Mouse (Mus musculus) inflammation-experienced regulatory T-cells, adult 6 months (primary cell): Measurements from ENCODE around the gene Mettl21a. TPM values are rescaled to one million over a fixed set of nuclear protein-coding genes. Genes with fewer than 3 reads are reported as not detected.
"Not testable (repeated sequence)": the region's sequence is repeated elsewhere in the genome, so short reads cannot be mapped to it uniquely, and the experiment has no call there.

ENCODE experiments used
- ATAC-seq: one replicate; pipeline ENCODE4 v1.8.0; 2017
- polyA plus RNA-seq, 3 experiments: library from polyadenylated mRNA; unstranded; fragments of 100-300 nt; shearing (Covaris generic); gene quantifications; one replicate each; pipeline ENCODE4 v1.2.1; 2017

Mettl21a gene
- polyA plus RNA-seq, result 10 to 100 TPM; 25.7 to 33.4 (median 29.1) TPM

GRCm38 (mm10) chr1:64616881-64617714, at the start of gene Mettl21a:
Mettl21a (minus strand) TSS chr1:64617242.
- ATAC-seq, result peak; percentile 85

- no peak for ATAC-seq
Observed at GRCm38 (mm10) chr1:64658876-64659275, 41.8 kb upstream of the Mettl21a start.

- ATAC-seq, result no peak
Observed at GRCm38 (mm10) chr1:64656423-64657129, 39.5 kb upstream of the Mettl21a start.

- ATAC-seq, result no peak
Observed at GRCm38 (mm10) chr1:64655415-64655814, 38.4 kb upstream of the Mettl21a start.

GRCm38 (mm10) chr1:64653701-64654100, 36.7 kb upstream of the Mettl21a start:
- ATAC-seq, result no peak

- ATAC-seq, result no peak
Observed at GRCm38 (mm10) chr1:64649362-64650124, 32.5 kb upstream of the Mettl21a start.

GRCm38 (mm10) chr1:64644513-64644912, 27.5 kb upstream of the Mettl21a start:
- no peak for ATAC-seq

- ATAC-seq, result not testable (repeated sequence)
Observed at GRCm38 (mm10) chr1:64642541-64642940, 25.5 kb upstream of the Mettl21a start.

GRCm38 (mm10) chr1:64641069-64641468, 24.0 kb upstream of the Mettl21a start:
- ATAC-seq, result no peak

- no peak for ATAC-seq
Observed at GRCm38 (mm10) chr1:64639279-64639678, 22.2 kb upstream of the Mettl21a start.

- no peak for ATAC-seq
Observed at GRCm38 (mm10) chr1:64635624-64636023, 18.6 kb upstream of the Mettl21a start.

GRCm38 (mm10) chr1:64633237-64633636, 16.2 kb upstream of the Mettl21a start:
- no peak for ATAC-seq

- no peak for ATAC-seq
Observed at GRCm38 (mm10) chr1:64631526-64631925, 14.5 kb upstream of the Mettl21a start.

GRCm38 (mm10) chr1:64625214-64625613, 8.2 kb upstream of the Mettl21a start:
- ATAC-seq, result no peak

- ATAC-seq, result no peak
Observed at GRCm38 (mm10) chr1:64623558-64624435, 6.8 kb upstream of the Mettl21a start.

GRCm38 (mm10) chr1:64621116-64621515, 4.1 kb upstream of the Mettl21a start:
- no peak for ATAC-seq

- no peak for ATAC-seq
Observed at GRCm38 (mm10) chr1:64618226-64618625, 1.2 kb upstream of the Mettl21a start.

- ATAC-seq, result peak; percentile 31
Observed at GRCm38 (mm10) chr1:64617715-64617984, 608 bp upstream of the Mettl21a start.

GRCm38 (mm10) chr1:64616531-64616880, 536 bp downstream of the Mettl21a start:
- ATAC-seq, result peak; percentile 0

GRCm38 (mm10) chr1:64616076-64616475, 966 bp downstream of the Mettl21a start:
- ATAC-seq, result peak; percentile 3

GRCm38 (mm10) chr1:64615531-64615991, 1.5 kb downstream of the Mettl21a start:
- peak; percentile 4 for ATAC-seq

- ATAC-seq, result no peak
Observed at GRCm38 (mm10) chr1:64614801-64615345, 2.2 kb downstream of the Mettl21a start.
